Mouse (Mus musculus): ENCODE data around the gene 1700001P01Rik.

The 1700001P01Rik gene

DNA sequence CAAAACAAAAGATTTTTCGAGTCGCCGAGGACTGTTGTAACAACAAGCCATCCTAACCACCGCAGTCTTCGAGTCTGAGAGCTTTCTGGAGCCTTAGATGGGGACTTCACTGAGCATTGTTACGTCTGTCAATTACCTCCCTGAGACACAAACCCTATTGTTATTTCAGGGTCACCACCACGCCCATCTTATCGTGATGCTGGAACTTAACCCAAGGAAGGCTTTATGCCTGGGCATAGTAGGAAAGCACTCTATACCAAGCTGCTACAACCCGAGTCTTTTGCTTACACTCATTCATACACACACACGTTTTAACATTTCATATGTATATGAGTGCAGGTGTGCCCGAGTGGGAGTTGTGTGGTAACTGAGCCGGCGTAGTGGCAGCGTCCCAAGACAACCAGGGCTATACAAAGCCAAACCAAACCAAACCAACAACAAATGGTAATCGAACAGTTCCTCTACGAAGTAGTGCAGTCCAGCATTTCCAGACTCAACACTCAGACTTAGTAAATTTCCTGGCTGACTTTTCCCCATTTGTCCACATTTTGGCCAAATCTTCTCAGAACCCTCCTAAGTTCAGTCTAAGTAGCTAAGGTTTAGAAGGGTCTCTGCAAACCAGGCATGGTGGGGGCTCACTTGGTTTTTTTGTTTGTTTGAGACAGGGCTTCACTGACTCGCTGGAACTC is at the start of gene 1700001P01Rik:
TSS of gene 1700001P01Rik (minus strand) at position 111 of the 689 bp plus-strand sequence.
- no peak for DNase-seq (ENCODE audit: low read depth, low spot score)

DNA sequence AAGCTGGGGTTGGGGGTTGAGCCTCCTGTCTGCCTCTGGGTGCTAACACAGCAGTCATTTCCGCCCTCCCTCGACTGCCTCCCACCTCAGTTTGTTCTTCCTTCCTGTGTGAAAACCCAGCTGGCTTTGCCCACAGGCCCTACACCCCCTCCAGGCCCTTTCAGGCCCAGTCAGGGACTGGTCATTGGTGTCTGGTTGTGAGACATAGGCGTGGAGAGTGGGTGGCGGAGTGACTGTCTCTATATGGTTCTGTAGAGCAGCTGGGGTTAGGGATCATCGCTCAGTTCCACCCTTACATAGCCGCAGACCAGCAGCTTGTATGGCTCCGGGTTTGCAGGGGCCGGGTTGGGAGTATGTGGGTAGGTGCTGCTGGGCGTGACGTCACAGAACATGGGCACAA is 49.6 kb upstream of the 1700001P01Rik start:
- DNase-seq (ENCODE audit: low read depth, low spot score): no peak

DNA sequence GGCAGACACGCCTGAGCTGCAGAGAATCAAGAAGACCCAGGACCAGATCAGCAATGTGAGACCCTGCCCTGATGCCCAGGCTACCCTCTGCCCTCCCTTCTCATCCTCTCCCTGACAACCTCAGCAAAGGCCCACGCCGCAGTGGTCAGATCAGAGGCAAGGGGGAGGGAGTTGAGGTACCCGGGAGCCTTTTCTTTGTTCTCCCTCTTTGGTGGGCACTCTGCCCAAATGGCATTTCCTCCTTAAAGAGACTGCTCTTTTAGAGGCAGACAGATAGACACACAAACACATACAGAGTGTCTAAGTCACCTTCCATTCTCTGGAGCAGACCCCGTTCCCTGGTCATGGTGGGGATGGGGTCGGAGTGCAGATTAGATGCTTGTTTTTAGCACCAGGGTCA is 49.2 kb upstream of the 1700001P01Rik start:
- DNase-seq (ENCODE audit: low read depth, low spot score): no peak

DNA sequence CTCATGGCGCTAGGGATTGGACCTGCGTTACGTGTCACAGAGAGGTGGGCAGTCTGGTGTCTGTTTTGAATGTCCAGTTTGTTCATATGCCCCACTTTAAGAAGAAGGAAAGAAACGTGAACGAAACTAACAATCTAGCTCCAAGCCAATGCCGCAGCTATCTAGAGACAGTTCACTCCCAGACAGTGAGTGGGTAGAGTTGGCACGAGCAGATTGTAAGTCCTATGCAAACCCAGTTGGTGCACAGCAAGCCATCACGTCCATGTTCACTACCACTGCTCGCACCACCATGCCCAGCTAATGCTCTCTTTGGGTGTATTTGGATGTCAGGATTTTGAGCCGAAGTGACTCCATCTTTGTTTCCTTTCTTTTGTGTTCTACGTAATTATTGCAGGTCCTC is 48.5 kb upstream of the 1700001P01Rik start:
- peak; percentile 63 for DNase-seq (ENCODE audit: low read depth, low spot score)

DNA sequence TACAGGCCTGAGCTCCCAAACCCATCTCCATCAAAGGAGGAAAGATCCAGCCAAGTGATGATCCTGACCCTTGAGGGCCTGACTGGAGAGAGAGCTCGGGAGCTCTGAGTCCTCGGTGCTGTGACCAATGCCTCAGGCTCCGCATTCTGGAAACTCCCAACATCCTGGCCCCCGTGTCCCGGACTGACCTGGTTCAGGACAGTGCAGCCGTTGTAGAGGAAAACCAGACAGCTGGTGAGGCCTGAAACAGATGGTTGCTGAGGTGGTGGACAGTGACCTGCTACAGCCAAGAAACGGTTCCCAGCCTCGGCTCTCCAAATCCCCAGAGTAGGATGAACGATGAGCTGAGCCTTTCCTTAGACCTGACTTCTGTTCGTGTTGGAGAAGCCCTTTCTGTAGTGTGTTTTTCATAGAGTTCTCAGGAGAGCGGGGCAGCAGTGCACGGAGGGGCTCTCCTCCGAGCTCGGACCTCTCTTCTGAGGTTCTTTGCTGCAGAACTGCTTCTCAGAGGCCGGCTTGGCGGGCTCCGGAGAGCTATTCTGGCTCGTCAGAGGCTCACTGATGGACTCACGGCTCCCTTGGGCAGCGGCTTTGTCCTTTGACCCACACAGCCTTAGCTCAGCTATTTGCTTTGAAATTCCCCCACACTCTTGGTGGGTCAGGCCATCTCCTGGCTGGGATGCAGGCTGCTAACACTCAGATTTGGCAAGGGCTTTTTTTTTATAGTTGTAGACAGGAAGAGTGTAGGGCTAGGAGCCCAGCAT is 47.3 kb upstream of the 1700001P01Rik start:
- peak; percentile 93 for DNase-seq (ENCODE audit: low read depth, low spot score)

DNA sequence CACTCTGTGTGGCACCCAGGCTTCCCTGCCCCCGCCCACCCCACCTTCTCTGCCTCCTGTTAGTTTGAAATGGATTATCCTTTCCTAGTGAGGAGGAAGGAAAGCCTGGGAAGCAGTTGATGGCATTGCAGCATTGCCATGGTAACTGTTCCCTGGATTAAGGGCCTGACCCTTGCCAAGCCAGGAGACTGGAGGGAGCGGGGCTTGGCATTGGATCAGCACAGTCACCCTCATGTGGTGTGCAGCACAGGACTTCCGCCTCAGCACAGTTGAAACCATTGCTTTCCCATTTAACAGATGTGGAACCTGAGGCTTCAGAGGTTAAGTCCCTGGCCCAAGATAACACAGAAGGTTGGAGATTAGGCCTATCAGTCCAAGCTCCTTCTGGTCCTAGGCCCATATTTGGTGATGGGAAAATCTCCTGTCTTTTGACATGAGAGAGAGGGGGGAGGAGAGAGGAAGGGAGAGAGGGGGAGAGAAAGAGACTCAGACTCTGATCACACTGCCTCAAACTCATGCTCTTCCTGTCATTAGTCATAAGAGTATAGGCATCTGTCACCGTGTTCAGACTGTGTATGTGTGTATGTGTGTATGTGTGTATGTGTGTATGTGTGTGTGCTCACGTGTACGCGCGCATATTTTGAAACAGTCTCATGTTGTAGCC is 45.8 kb upstream of the 1700001P01Rik start:
- DNase-seq (ENCODE audit: low read depth, low spot score): no peak

DNA sequence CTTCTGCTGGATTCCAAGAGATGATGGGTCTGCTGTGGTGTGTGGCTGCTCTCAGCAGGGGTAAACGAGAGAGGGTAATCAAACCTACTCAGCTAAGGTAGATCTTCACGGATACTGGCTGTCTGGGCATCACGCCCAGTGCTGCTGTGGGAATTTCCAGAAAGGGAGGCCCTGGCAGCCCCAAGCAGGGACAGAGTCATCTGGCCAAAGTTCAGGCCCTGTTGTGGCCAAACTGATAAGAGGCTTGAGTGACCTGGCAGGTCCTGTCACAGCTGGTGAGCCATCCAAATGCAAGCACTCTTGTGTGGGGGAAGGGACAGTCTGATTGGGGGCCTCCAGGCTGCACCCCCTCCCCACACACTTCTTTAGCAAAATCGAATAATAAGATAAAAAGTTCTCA is 45.1 kb upstream of the 1700001P01Rik start:
- DNase-seq (ENCODE audit: low read depth, low spot score): no peak

DNA sequence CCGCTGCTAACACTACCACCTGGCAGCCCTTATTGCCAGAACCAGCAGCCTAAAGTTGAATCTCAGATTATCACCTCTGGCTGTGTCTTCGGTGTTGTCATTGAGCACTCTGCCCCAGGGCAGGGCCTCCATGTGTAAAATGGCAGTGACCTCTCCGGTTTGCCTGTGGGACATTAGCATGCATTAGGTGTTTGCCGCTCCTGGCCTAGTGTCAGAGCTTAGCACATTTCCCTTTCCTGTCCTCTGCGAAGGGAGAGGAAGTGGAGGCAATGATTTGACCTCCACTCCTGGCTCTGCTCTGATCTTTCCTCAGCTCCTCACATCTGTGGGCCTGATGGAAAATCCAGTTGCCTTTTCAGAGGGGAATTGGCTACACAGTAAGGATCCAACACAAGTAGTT is 44.2 kb upstream of the 1700001P01Rik start:
- DNase-seq (ENCODE audit: low read depth, low spot score): no peak

DNA sequence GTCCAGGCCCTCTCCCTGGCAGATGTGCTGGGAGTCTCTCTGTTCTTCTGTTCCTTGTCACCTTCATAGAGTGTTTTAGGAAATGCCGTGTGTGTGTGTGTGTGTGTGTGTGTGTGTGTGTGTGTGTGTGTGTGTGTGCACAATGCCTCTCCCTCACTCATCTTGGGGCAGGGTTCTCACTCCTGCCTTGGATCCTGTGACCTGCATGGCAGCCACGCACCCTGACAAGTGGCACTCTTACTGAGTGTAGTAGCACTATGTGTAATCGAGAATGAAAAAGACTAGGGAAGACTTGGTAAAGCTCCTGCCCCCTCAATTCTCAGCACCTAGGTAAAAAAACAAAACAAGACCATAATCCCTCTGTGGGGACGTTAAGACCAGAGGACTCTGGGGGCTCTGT is 43.4 kb upstream of the 1700001P01Rik start:
- DNase-seq (ENCODE audit: low read depth, low spot score): no peak

DNA sequence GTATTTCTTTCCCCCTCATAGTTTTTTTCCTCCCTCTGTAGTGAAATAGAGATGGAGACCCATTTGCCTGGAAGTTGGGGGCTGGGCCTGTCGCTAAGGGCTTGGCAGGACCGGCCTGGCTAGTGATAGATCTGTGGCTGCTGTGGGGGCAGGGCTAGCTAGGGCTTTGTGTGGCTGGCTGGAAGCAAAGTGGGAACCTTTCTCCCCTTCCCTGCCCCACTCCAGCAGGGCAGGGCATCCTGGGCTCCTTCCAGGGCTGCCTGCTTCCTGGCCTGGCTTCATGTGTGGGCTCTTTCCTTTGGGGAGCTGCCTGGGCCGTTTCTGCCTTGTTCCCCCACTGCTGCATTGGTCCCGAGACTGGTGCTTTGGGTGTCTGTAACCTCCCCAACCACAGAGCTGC is 42.9 kb upstream of the 1700001P01Rik start:
- DNase-seq (ENCODE audit: low read depth, low spot score): no peak

DNA sequence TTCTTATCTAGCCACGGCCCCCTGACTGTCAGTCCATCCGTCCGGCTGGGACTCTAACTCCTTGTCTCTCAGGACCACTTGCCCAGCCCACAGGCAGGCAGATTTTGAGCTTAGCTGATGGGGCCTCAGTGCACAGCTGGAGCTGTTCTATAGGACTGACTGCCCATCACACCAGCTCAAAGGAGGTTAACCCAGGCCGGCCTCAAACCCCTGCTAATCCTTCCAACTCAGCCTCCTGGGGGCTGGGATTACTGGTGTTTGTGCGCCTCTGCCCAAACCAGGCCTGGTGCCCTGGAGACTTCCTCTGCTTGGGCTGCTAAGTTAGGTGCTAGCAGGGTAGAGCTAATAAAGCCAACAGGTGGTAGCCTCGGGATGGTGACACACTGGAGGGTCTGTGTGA is 42.3 kb upstream of the 1700001P01Rik start:
- DNase-seq (ENCODE audit: low read depth, low spot score): no peak

DNA sequence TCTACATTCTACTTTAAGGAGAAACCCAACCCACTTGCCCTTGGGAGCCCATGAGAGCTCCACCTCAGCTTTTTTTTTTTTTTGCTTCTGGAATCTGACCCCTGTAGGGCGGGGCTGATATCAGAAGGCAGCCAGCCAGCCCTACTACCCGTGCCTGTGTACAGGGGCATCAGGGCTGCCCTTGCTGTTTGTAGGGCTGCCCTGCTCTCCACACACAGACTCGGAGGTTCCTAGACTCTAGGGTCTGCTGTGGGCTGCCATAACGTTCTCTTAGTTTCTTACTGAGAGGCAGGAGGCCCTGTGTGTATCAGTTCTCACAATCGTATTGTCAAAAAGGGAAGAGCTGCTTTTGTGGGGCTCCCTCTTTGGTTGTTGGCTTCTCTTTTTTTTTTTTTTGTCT is 41.7 kb upstream of the 1700001P01Rik start:
- DNase-seq (ENCODE audit: low read depth, low spot score): no peak

DNA sequence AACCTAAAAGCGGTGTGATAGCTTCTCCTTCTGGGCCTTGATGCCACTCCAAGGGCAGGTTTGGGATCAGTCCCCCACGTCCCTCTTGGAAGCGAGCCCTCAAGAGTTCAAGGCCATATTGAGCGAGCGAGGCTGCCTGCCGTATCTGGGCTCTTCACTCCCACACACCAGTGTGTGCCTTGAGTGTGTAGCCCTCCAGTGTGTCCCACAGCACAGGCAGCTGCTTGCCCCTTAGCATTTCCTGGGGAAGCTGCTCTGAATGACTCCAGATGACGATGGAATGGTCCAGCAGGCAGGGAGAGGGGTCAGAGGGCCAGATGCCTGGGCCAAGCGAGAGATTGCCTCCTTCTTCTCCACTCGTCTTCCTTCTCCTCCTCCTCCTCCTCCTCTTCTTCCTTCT is 41.2 kb upstream of the 1700001P01Rik start:
- no peak for DNase-seq (ENCODE audit: low read depth, low spot score)

DNA sequence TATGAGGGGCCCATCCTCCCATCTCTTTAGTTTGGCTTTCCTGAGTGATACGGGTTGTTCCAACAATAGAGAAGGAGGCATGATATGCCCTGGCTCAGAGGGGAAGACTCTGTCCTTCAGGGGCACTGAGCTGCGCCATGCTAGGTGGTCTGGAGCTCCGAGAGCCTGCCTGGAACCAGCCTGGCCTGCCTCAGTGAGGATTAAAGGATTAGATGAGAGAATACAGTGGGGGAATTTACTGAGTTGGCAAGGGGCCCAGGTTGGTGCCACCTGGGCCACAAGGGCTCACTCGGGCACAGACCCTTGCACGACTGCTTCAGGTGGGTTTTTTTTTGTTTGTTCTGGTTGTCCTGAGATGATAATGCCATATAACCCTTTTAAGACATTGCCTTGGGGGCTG is 40.5 kb upstream of the 1700001P01Rik start:
- no peak for DNase-seq (ENCODE audit: low read depth, low spot score)

DNA sequence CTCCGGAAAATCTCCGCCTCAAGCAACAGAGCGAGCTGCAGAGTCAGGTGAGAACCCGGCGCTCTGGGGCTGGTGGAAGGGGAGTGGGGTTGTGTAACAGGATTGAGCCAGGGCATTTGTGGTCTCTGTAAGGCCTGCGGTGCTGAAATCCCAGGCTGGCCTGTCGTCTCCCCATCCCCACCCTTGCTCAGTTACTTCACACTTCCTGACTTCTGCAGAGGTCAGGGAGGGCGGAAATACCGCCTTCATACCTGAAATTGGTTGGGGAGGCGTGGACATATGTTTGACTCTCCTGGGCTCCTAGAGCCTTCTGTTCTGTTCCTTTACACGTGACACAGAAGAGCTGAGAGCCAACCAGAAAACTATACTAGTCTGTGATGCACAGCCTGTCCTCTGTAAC is 40.0 kb upstream of the 1700001P01Rik start:
- DNase-seq (ENCODE audit: low read depth, low spot score): no peak

DNA sequence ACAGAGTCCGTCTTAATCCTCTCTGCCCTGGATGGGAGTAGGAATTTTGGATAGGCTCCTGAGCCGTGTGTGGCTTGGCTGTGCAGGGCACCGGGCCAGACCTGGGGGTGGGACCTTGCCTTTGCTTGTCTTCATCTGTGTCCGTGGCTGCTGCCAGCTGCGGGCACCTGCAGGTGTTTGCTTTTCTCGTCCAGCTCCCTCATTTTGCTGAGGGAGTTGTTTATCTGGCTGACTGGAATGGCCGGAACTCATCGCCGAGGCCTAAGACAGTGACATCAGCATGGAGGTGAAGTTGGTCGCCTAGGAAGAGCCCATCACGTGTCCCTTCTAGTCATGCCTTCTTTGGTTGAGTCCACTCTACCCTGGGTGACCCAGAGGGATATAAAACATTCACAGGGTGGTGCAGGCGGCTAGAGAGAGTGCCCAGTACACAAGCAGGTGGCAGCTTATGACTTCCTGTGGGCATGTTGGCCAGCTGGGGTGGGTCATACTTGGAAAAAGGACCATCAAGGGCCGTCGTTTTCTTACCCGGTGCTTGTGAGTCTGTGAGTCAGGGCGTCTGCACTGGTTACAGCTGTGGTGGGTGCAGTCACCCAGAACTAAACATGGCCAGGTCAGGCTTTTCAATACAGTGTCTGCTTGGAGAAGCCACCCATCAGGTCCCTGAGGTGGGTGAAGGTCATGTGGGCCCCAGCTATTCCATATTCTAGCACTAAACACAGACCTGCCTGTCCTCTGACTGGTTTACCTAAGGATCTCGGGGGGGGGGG is 38.2 kb upstream of the 1700001P01Rik start:
- no peak for DNase-seq (ENCODE audit: low read depth, low spot score)

DNA sequence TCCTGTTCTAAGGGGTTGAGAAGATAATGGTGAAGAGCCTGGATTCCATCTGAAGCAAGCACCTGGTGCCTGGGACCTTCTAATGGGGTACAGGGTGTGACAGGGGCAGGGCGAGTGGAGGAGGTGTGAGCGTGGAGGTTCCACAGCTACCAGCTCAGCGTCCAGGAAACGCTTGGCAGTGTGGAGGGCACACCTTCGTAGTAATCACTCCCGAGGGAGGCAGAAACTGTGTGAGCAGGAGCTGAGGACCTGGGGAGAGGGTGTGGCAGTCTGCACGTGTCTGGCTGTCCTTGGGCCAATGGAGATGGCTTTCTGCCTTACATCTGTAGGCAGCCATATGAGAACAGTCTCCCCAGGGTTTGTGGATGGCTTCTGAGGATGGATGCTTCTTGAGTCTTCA is 37.4 kb upstream of the 1700001P01Rik start:
- DNase-seq (ENCODE audit: low read depth, low spot score): peak; percentile 54

DNA sequence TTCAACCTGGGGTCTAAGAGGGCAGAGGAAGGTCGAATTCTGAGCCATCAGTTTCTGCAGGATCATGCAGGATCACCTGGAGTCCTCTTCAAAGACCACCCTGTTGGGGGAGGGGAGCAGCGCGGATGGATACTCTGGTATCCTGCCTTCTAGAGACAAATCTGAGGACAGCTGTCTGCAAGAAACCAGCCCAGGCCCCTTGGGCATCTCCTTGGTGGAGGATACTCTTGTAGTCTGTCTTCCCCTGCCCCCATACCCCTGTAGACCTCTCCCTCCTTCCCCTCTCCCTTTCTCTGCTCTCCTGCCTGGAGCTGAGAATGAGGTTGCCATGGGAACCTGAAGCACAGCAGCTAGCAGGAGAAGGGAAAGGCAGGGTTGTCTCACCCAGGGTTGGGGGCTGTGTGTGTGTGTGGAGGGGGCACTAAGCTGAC is 36.8 kb upstream of the 1700001P01Rik start:
- DNase-seq (ENCODE audit: low read depth, low spot score): peak; percentile 86

DNA sequence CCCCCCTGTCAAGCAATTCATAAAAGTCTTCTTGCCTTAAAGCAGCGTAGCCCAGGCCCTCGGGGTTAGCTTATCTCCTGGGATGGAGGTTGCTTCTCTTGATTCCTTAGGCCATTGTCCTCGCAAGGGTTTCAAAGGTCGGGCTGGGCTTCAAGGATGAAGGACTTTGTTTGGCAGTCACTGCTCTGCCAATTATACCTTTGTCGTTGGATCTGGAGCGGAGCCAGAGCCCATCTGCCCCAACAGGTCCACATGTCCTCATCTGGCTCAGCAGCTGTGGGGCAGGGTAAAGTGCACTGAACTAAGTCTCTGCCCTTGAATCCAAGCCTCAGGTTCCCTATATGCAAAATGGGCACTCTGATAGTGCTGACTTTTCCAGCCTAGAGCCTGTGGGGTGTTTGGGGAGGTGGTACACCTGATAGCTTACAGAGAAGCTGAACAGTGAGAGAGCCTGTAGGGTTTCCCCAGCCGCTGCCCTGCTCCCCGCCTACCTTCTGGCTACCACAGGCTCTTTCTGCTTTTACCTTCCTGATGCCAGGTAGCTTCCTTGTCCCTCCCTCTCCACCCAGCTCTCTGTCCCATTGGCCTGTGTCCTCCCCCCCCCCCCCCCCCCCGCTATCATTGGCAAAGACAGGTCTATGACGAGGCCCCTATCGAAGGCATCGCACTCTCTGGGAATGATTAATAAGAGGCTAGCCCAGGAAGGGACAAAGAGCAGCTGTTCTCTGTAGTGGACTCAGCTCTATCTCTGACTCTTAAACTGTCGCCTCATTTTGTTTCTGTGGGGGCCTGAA is 36.0 kb upstream of the 1700001P01Rik start:
- no peak for DNase-seq (ENCODE audit: low read depth, low spot score)

DNA sequence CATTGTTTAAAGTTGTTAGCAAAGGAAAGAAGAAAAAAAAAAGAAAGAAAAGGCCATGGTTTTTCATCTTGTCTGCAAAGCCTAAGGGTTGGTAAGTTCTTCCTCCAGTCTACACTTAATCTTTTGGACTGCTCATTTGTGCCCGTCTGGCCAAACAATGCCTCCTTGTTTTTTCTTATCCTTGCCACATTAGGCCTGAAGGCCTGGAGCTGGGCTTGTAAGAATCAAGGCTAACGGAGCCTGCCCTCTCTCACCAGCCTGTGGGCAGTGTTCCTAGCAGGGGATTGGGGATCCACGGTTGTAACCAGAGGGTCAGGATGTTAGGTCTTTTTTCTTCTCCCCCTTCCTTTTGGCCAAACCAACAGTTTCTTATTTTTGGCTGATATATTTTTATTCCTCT is 35.3 kb upstream of the 1700001P01Rik start:
- no peak for DNase-seq (ENCODE audit: low read depth, low spot score)

DNA sequence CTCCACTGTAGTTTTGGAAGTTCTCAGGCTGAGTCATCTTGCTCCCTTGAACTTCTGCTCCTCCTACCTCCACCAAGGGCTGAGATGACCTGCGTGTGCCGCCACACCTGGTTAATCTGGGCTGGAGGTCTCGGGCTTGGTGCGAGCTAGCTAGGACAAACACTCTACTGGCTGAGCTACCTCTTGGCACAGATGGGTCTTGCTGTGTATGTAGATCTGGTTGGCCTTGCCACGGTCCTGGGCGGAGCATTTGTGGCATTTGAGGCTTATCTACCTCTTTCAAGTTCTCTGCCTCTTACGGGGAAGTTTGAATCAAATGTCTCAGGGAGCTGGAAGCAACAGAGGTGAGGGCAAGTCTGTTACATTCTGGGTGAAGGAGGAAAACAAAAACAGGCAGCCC is 34.6 kb upstream of the 1700001P01Rik start:
- no peak for DNase-seq (ENCODE audit: low read depth, low spot score)

Data from brain, adult 2 months (tissue).